Mouse (Mus musculus): Measurements from ENCODE around the gene Ccdc88a. TPM values are rescaled to one million over a fixed set of nuclear protein-coding genes. Genes with fewer than 3 reads are reported as not detected.

The Ccdc88a gene
- total RNA-seq, 4 experiments from 2014 or later = 52.6 to 66.1 (median 63.0) TPM

- no peak for DNase-seq (ENCODE audit: low spot score in 2 of 2)
Observed at GRCm38 (mm10) chr11:29548504-29549424, 175.3 kb downstream of the Ccdc88a start.

GRCm38 (mm10) chr11:29549425-29549778 is 175.9 kb downstream of the Ccdc88a start:
- DNase-seq (ENCODE audit: low spot score in 2 of 2) = no peak

Other genes starting within 250 kb of the Ccdc88a start
- gene Pnpt1, start 242.9 kb upstream of the Ccdc88a start, total RNA-seq (2022) = 10 to 100 TPM; 24.4 to 29.0 (median 26.2) TPM
- gene Ppp4r3b, start 200.8 kb upstream of the Ccdc88a start, total RNA-seq (2022) = 10 to 100 TPM; 51.9 to 63.9 (median 56.3) TPM
- gene Cfap36, start 126.2 kb upstream of the Ccdc88a start, total RNA-seq (2022) = 100 to 1,000 TPM; 116 to 133 (median 130) TPM
- gene Prorsd1, start 141.4 kb downstream of the Ccdc88a start, total RNA-seq (2022) = 1 to 10 TPM; 5.1 to 6.8 (median 5.9) TPM
- gene Mtif2, start 152.8 kb downstream of the Ccdc88a start, total RNA-seq (2022) = 10 to 100 TPM; 34.3 to 43.4 (median 37.8) TPM
- gene Clhc1, start 174.3 kb downstream of the Ccdc88a start, total RNA-seq (2022) = under 1 TPM in 3 of 4 experiments, not detected in 1; 0.25 to 0.43 (median 0.37) TPM
- gene Rps27a, start 174.5 kb downstream of the Ccdc88a start, total RNA-seq (2022) = 100 to 1,000 TPM; 397 to 621 (median 507) TPM